Mouse (Mus musculus) forebrain, embryonic 14.5 days (tissue): ENCODE measurements around the gene Pdia5. TPM values are rescaled to one million over a fixed set of nuclear protein-coding genes. Genes with fewer than 3 reads are reported as not detected.
A peak's percentile ranks its signal among the peaks of the same experiment; 100 is the strongest.

ENCODE experiments used
- ATAC-seq: fragments of 200-750 bp; cut with Nextera tagmentation; 2 replicates; pipeline ENCODE4 v1.8.0; 2017; ENCODE audit warnings: mild to moderate bottlenecking, moderate library complexity
- DNase-seq: peaks from one replicate; pipeline ENCODE4 v3.0.0-alpha.2; 2015; ENCODE audit warnings: low spot score
- H3K27ac ChIP-seq: fragments of 300-500 bp; sonication (generic); 2 replicates; pipeline ENCODE4 v1.5.1; 2014; ENCODE audit warnings: low read depth, mild to moderate bottlenecking, control low read depth, low read length, moderate library complexity
- H3K27me3 ChIP-seq: fragments of 300-500 bp; sonication (generic); replicated peaks from 2 replicates; pipeline ENCODE4 v1.6.1; 2014; ENCODE audit warnings: low read length, control low read depth, mixed read lengths; ENCODE audit not compliant: control insufficient read depth, insufficient read depth
- H3K36me3 ChIP-seq: fragments of 300-500 bp; sonication (generic); 2 replicates; pipeline ENCODE4 v1.6.1; 2014; ENCODE audit warnings: low read length, control low read depth; ENCODE audit not compliant: control insufficient read depth, insufficient read depth
- H3K4me1 ChIP-seq: fragments of 300-500 bp; sonication (generic); 2 replicates; pipeline ENCODE4 v1.6.1; 2014; ENCODE audit warnings: antibody characterized with exemption, low read length, control low read depth; ENCODE audit not compliant: control insufficient read depth, insufficient read depth
- H3K4me2 ChIP-seq: fragments of 300-500 bp; sonication (generic); 2 replicates; pipeline ENCODE4 v1.6.1; 2014; ENCODE audit warnings: mild to moderate bottlenecking, control low read depth, low read length
- H3K4me3 ChIP-seq: fragments of 300-500 bp; sonication (generic); 2 replicates; pipeline ENCODE4 v1.5.1; 2014; ENCODE audit warnings: low read depth, low read length, control low read depth
- H3K9ac ChIP-seq: fragments of 300-500 bp; sonication (generic); 2 replicates; pipeline ENCODE4 v1.6.1; 2014; ENCODE audit warnings: mild to moderate bottlenecking, low read length, control low read depth, moderate library complexity
- H3K9me3 ChIP-seq: fragments of 300-500 bp; sonication (generic); replicated peaks from 2 replicates; pipeline ENCODE4 v1.6.1; 2016; ENCODE audit warnings: low read length, control low read depth, mixed read lengths; ENCODE audit not compliant: control insufficient read depth
- WGBS: fragments of 180-500 bp; shearing (Covaris S2); extraction: QIAGEN DNeasy Blood & Tissue Kit; methylation state at CpG from one replicate; pipeline ENCODE4 v1.1.7; 2014; 5-methylcytosine and 5-hydroxymethylcytosine counted together
- polyA plus RNA-seq: library from polyadenylated mRNA; unstranded; fragments of >200 nt; fragmentation: Nextera tagmentation; extraction: Ambion mirVana; gene quantifications from 2 replicates; pipeline ENCODE4 v1.2.1, GENCODE M21; 2014

Pdia5 gene
- 5.9 and 7.2 TPM in 2 replicates for polyA plus RNA-seq

- no peak within 1 kb of the TSS for H3K27ac ChIP-seq
- peak; percentile 96 for ATAC-seq
- WGBS: under 1% methylated on average over 66 of the region's 66 CpGs
Observed at GRCm38 (mm10) chr16:35490231-35491070, at the start of gene Pdia5. Gene Pdia5, minus strand, starts transcription at chr16:35490873.

DNA sequence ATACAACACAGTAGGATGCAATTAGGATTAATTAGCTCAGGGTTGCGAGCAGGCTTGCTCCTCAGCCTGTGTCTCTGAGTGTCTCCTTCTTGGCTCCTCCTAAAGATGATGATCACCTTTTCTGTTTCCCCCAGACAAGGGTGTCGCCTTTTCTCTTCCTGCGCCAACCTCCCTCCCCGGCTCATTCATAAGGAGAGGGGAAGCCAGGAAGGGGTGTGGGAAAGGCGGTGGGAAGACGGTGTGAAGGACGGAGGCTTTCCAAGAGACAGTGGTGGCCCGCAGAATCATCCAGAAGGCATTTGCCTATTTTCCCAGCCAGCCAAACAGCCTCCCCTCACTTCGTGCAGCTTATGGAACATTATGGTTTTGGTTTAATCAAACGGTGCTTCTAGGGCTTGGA, 48.4 kb upstream of the Pdia5 start:
- H3K36me3 ChIP-seq: no peaks in the 10 kb centered on the region
- no peak for ATAC-seq
- DNase-seq: no peak
- peaks cover 8% of the 10 kb centered on the region for H3K4me1 ChIP-seq
- H3K9me3 ChIP-seq: no peaks in the 10 kb centered on the region
- no peak overlapping the region for H3K9ac ChIP-seq
- no peak overlapping the region for H3K4me3 ChIP-seq
- H3K27ac ChIP-seq: no peak overlapping the region
- 35% methylated on average over 10 of the region's 10 CpGs for WGBS
- 0 out of 2 replicates have a peak, but pooled peaks cover 2% of the 10 kb centered on the region for H3K27me3 ChIP-seq
- no peak overlapping the region for H3K4me2 ChIP-seq

More at GRCm38 (mm10) chr16:35490231-35491070, at the start of gene Pdia5:
- DNase-seq: peak; percentile 93
- Histone ChIP-seq H3K9me3 (no peaks in the 10 kb centered on the region), H3K36me3 (no peaks in the 10 kb centered on the region), H3K4me2 (peak within 1 kb of the TSS; percentile 99), H3K9ac (peak within 1 kb of the TSS; percentile 66), H3K4me1 (peaks cover 3% of the 10 kb centered on the region; the same call in 1 of the 2 replicates), H3K27me3 (no peaks in the 10 kb centered on the region), H3K4me3 (peak within 1 kb of the TSS; percentile 68)

DNA sequence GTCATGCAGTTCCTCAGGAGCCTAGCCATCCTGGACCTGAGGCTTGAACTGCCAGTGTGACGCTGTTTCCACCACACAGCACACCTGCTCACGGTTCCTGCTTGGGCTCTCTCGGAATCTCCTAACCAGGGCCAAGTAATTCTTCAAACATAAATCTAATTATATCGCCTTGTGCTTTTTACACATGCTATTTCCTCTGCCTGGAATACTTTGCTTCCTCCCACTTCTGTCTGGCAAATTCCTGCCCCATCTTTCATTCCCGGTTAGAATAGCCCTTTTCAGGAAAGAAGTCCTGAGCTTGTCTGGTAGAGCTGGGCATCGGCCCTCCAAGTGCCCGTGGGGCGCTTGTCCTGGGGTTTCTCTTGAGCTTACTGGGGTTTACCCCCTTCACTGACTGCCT, 47.0 kb upstream of the Pdia5 start:
- Histone ChIP-seq H3K27me3 (0 out of 2 replicates have a peak, but pooled peaks cover 2% of the 10 kb centered on the region), H3K4me3 (no peak overlapping the region), H3K9me3 (no peaks in the 10 kb centered on the region), H3K36me3 (no peaks in the 10 kb centered on the region), H3K4me2 (no peak overlapping the region), H3K27ac (no peak overlapping the region), H3K9ac (no peak overlapping the region), H3K4me1 (peaks cover 4% of the 10 kb centered on the region)
- WGBS: 85% methylated on average over 8 of the region's 8 CpGs
- ATAC-seq: no peak
- DNase-seq: no peak

GRCm38 (mm10) chr16:35534630-35535029, 44.0 kb upstream of the Pdia5 start:
- Histone ChIP-seq H3K4me2 (no peak overlapping the region), H3K27ac (no peak overlapping the region), H3K9ac (no peak overlapping the region), H3K9me3 (no peaks in the 10 kb centered on the region), H3K4me1 (no peaks in the 10 kb centered on the region; the same call in 1 of the 2 replicates), H3K36me3 (no peaks in the 10 kb centered on the region), H3K4me3 (no peak overlapping the region), H3K27me3 (0 out of 2 replicates have a peak, but pooled peaks cover 2% of the 10 kb centered on the region)
- DNase-seq (no peak), ATAC-seq (no peak)
- WGBS: 78% methylated on average over 3 of the region's 3 CpGs

GRCm38 (mm10) chr16:35524200-35524599, 33.5 kb upstream of the Pdia5 start:
- DNase-seq (no peak), ATAC-seq (no peak)
- Histone ChIP-seq H3K9me3 (no peaks in the 10 kb centered on the region), H3K27me3 (no peaks in the 10 kb centered on the region), H3K36me3 (no peaks in the 10 kb centered on the region), H3K4me2 (no peak overlapping the region), H3K27ac (no peak overlapping the region), H3K4me1 (no peaks in the 10 kb centered on the region), H3K4me3 (no peak overlapping the region), H3K9ac (no peak overlapping the region)
- 81% methylated on average over 4 of the region's 4 CpGs for WGBS

DNA sequence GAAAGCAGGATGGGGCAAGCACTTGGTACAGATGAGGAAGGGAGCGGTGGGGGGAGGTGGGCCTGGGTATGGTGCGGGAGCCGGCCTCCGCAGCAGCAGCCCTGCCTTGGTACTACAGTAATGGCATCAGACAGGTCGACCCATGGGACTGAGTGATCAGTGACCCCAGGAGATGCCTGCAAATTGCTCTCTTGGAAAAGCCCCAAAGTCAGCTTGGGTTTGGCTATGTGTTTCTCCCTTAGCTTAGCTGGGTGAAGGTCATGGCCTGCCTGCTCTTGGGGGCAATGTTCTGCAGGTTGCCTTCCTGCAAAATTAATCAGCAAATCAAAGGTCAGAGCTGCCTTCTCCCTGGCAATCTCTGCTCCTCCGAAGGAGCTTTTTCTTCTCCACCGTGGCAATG, 28.6 kb upstream of the Pdia5 start:
- Histone ChIP-seq H3K36me3 (no peaks in the 10 kb centered on the region), H3K27me3 (no peaks in the 10 kb centered on the region), H3K27ac (no peak overlapping the region), H3K4me1 (no peaks in the 10 kb centered on the region), H3K9me3 (no peaks in the 10 kb centered on the region), H3K4me3 (no peak overlapping the region), H3K4me2 (no peak overlapping the region), H3K9ac (no peak overlapping the region)
- DNase-seq: no peak
- 73% methylated on average over 7 of the region's 7 CpGs for WGBS
- ATAC-seq: no peak

DNA sequence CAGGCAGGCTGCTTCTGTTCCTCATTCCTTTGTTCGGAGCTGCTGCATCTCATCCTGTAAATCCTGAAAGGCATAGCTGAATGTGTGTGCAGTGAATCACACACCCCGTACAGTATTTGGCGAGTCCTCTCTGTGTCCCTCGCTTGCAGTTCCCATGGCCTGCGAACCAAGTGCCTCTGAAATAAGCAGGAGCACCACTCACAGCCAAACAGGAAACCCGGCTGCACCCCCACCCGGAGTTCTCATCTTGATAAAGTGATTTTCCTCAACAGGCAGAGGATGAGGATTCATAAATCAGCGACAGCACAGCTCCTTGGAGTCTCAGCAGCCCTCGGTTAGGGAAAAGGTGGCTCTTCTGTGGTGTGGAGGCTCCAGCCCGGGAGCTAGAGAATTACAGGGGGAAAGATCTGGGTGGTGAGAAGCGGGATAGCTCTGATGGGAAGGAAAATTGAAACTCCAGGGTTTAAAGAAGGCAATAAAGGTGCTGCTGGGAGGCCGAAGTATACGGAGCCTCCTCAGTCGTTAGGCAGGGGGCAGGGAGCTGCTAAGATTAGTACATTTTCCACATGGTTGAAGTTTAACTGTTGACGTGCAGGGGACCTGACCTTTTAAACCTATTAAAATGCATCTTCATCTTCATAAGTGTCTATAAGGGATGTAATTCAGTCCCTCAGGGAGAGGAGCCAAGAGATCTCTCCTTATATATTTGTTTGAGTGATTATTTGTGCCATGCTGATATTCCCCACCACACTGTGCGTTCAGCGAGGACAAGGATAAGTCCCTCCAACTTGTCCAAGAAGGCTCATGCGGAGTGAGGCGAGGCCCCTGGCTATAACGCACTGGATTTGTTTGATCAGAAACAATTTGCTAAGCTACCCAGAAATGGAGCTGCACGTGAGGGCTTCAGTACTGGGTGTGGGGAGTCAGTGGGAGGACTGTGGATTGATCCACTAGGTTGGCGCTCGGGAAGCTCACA, 27.6 kb upstream of the Pdia5 start:
- Histone ChIP-seq H3K36me3 (no peaks in the 10 kb centered on the region), H3K4me1 (no peaks in the 10 kb centered on the region), H3K27me3 (no peaks in the 10 kb centered on the region), H3K9ac (no peak overlapping the region), H3K27ac (no peak overlapping the region), H3K4me2 (no peak overlapping the region), H3K4me3 (no peak overlapping the region), H3K9me3 (no peaks in the 10 kb centered on the region)
- DNase-seq (no peak), ATAC-seq (no peak)
- WGBS: 61% methylated on average over 23 of the region's 23 CpGs

DNA sequence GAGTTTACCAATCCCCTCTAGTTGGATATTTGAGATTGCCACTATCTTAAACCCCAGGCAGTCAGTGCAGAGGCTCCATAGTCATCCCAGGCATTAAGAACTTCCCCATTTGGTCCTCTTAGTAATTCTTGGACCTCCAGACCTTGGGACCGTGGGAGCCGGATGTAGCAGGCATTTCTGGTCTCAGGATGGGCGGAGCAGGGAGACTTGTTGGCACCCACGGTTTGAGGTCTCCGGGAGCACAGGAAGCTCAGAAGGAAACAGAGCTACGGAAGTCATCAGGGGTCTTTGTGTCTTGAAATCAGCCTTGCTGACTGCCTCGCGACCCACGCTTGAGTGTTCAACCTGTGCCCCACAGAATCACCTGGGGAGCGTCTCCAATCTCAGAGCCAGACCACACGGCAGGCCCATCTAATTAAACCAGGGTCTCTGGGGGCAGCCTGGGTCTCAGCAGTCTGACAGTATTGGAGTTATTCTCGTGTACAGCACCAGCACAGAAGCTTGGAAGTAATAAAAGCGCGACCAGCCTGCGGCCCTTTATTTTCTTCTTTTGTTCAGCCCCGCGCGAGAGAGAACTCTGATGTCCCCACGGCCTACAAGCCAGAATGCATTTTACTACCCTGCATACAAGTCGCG, 25.4 kb upstream of the Pdia5 start:
- H3K9me3 ChIP-seq: no peaks in the 10 kb centered on the region
- 58% methylated on average over 21 of the region's 21 CpGs for WGBS
- DNase-seq: no peak
- ATAC-seq: no peak
- no peak overlapping the region for H3K4me3 ChIP-seq
- no peaks in the 10 kb centered on the region for H3K27me3 ChIP-seq
- no peak overlapping the region for H3K4me2 ChIP-seq
- no peaks in the 10 kb centered on the region for H3K4me1 ChIP-seq
- H3K36me3 ChIP-seq: no peaks in the 10 kb centered on the region
- H3K9ac ChIP-seq: no peak overlapping the region
- no peak overlapping the region for H3K27ac ChIP-seq
